Mouse (Mus musculus) cerebellum, adult 2 months (tissue): ENCODE measurements around the gene Arl13a.

Experiments used
- CTCF ChIP-seq: fragments of 200-500 bp; IDR thresholded peaks from 2 replicates; pipeline ENCODE4 v1.5.1; 2011; ENCODE audit warnings: low read depth, mild to moderate bottlenecking, control low read depth, low read length, moderate library complexity, borderline replicate concordance; ENCODE audit not compliant: insufficient read depth
- POLR2A ChIP-seq: fragments of 200-500 bp; IDR thresholded peaks from 2 replicates; pipeline ENCODE4 v1.6.1; 2011; ENCODE audit warnings: low read length, control low read depth, borderline replicate concordance; ENCODE audit not compliant: insufficient read depth

DNA sequence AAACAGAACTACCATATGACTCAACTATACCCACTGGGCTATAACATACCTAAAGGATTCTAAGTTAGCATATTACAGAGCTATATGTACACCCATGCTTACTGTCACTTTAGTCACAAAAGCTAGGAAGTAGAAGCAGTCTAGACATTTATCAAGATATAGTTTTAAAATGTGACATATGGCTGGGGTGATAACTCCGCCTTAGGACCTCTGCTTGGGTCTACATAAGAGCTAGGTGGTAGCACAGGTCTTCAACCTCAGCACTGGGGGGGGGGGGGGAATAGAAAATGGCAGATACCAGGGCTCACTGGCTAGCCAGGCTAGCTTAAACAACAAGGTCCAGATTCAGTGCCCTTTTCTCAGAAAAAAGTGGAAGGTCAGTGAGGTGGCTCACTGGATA lies 45.7 kb downstream of the Arl13a start:
- no peak for TF ChIP-seq CTCF
- no peak for TF ChIP-seq POLR2A
